Mouse (Mus musculus) forebrain, embryonic 13.5 days (tissue): Measurements from ENCODE around the gene Klhl32. TPM values are rescaled to one million over a fixed set of nuclear protein-coding genes. Genes with fewer than 3 reads are reported as not detected.

Source experiments
- ATAC-seq: fragments of 200-750 bp; cut with Nextera tagmentation; 2 replicates; pipeline ENCODE4 v1.8.0; 2017
- H3K27ac ChIP-seq: fragments of 300-500 bp; sonication (generic); 2 replicates; pipeline ENCODE4 v1.5.1; 2015; ENCODE audit warnings: inconsistent platforms, mild to moderate bottlenecking, moderate library complexity
- H3K27me3 ChIP-seq: fragments of 300-500 bp; sonication (generic); 2 replicates; pipeline ENCODE4 v1.6.1; 2015; ENCODE audit warnings: mild to moderate bottlenecking, inconsistent platforms
- H3K36me3 ChIP-seq: fragments of 300-500 bp; sonication (generic); 2 replicates; pipeline ENCODE4 v1.6.1; 2015; ENCODE audit warnings: mild to moderate bottlenecking, inconsistent platforms; ENCODE audit not compliant: poor library complexity, severe bottlenecking
- H3K4me1 ChIP-seq: fragments of 300-500 bp; sonication (generic); 2 replicates; pipeline ENCODE4 v1.6.1; 2015; ENCODE audit warnings: inconsistent platforms
- H3K4me2 ChIP-seq: fragments of 300-500 bp; sonication (generic); 2 replicates; pipeline ENCODE4 v1.6.1; 2015; ENCODE audit warnings: inconsistent platforms, mild to moderate bottlenecking, moderate library complexity
- H3K4me3 ChIP-seq: fragments of 300-500 bp; sonication (generic); 2 replicates; pipeline ENCODE4 v1.5.1; 2015; ENCODE audit warnings: mild to moderate bottlenecking, inconsistent platforms
- H3K9ac ChIP-seq: fragments of 300-500 bp; sonication (generic); 2 replicates; pipeline ENCODE4 v1.6.1; 2015; ENCODE audit warnings: mild to moderate bottlenecking, inconsistent platforms
- H3K9me3 ChIP-seq: fragments of 300-500 bp; sonication (generic); replicated peaks from 2 replicates; pipeline ENCODE4 v1.6.1; 2016; ENCODE audit warnings: inconsistent platforms
- WGBS: fragments of 180-500 bp; shearing (Covaris S2); methylation state at CpG from one replicate; pipeline ENCODE4 v1.1.7; 2015; 5-methylcytosine and 5-hydroxymethylcytosine counted together
- polyA plus RNA-seq: library from polyadenylated mRNA; unstranded; fragments of >200 nt; fragmentation: Nextera tagmentation; extraction: Ambion mirVana; gene quantifications from 2 replicates; pipeline ENCODE4 v1.2.1, GENCODE M21; 2015

Gene Klhl32
- polyA plus RNA-seq, 1 experiment from 2014 or later = 12.3 TPM

DNA sequence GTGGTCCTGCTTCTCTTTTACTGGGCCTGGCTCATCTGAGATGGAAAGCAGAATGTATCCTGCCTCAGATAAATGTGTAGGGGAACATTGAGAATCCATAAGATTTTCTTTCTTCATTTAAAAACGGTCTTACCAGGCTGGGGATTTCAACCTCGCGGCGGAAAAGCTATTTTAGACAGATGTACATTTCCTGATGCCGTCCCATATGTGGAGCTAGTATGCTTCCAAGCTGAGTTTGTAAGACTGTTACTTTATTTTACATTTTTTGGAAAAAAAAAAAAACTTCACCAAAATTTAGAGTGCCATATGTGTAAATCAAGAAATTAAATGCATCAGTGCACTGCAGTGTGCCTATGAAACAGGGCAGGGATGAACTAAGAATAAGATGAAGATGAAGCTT lies 5.4 kb downstream of the Klhl32 start:
- 95% methylated on average over 5 of the region's 5 CpGs for WGBS
- no peaks in the 10 kb centered on the region for H3K27me3 ChIP-seq
- no peak overlapping the region for H3K4me2 ChIP-seq
- H3K4me3 ChIP-seq = no peak overlapping the region
- peaks cover 28% of the 10 kb centered on the region for H3K4me1 ChIP-seq
- H3K36me3 ChIP-seq = no peaks in the 10 kb centered on the region
- ATAC-seq = no peak
- H3K9me3 ChIP-seq = no peaks in the 10 kb centered on the region
- H3K9ac ChIP-seq = no peak overlapping the region
- H3K27ac ChIP-seq = no peak overlapping the region

DNA sequence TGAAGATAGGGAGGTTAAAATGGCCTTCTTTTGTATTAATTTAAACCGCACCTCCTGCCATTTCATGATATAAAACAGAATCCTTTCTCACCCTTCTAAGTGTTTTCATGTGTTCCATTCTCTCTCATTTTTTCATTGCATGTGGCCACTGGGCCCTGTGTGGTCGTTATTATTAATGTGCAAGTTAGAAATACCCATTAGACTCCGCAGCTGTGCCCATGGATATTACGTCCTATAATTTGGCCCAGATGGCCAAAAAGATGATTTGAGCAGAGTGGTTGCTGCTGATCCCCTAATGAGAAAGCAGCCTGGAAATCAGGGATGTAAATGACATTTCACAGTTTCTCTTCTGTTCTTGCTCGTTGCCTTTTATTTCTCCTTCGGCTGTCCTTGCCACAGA lies 12.4 kb downstream of the Klhl32 start:
- H3K9me3 ChIP-seq = no peaks in the 10 kb centered on the region
- no peak overlapping the region for H3K27ac ChIP-seq
- H3K9ac ChIP-seq = no peak overlapping the region
- H3K36me3 ChIP-seq = no peaks in the 10 kb centered on the region
- no peaks in the 10 kb centered on the region for H3K27me3 ChIP-seq
- no peak for ATAC-seq
- H3K4me3 ChIP-seq = no peak overlapping the region
- WGBS = 55% methylated on average over 6 of the region's 6 CpGs
- 0 out of 2 replicates have a peak, but pooled peaks cover 8% of the 10 kb centered on the region for H3K4me1 ChIP-seq
- no peak overlapping the region for H3K4me2 ChIP-seq

DNA sequence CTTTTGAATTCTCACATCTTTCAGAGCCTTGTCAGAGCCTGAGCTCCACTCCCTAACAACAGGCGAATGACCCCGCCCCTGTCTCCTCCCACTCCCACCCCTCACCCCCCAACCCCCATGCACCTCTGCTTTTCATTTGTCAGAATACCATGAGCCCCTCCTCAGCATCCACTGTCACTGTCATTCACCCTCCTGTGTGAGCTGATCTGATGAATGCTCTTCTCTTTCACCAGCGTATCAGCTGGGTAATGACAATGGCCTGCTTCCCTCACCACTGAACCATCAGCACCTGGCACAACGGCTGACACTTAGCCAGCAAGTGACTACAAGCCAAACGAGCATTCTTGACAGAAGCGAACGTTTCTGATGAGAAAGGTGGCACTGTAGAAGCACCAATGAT lies 15.4 kb downstream of the Klhl32 start:
- no peaks in the 10 kb centered on the region for H3K36me3 ChIP-seq
- H3K27ac ChIP-seq = no peak overlapping the region
- H3K4me2 ChIP-seq = no peak overlapping the region
- H3K4me3 ChIP-seq = no peak overlapping the region
- WGBS = 40% methylated on average over 7 of the region's 7 CpGs
- no peak overlapping the region for H3K9ac ChIP-seq
- peak; percentile 57; the same call in 1 of the 2 replicates for ATAC-seq
- H3K9me3 ChIP-seq = no peaks in the 10 kb centered on the region
- no peaks in the 10 kb centered on the region for H3K27me3 ChIP-seq
- H3K4me1 ChIP-seq = 0 out of 2 replicates have a peak, but pooled peaks cover 8% of the 10 kb centered on the region

DNA sequence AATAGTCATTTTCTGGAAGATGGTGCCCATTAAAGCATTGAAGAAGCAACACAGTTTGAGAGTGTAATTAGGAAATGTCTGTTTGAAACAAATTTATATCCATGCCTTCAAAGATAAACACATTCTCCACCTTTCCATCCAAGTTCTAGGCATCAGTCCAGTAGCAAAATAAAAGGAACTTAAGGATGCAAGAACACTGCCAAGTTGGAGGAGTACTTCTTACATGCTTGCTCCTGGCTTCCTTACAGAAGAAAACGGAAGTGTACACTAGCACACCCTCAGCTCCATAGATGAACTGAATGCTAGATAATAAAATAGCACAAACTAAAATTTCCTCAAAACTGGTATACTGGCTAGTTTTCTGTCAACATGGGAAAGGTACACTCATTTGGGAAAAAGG lies 42.6 kb downstream of the Klhl32 start:
- Histone ChIP-seq H3K9ac (no peak overlapping the region), H3K27me3 (no peaks in the 10 kb centered on the region), H3K4me1 (no peaks in the 10 kb centered on the region), H3K27ac (no peak overlapping the region), H3K9me3 (no peaks in the 10 kb centered on the region), H3K4me3 (no peak overlapping the region), H3K4me2 (no peak overlapping the region), H3K36me3 (no peaks in the 10 kb centered on the region)
- 94% methylated on average over 1 of the region's 1 CpGs for WGBS
- ATAC-seq = no peak

DNA sequence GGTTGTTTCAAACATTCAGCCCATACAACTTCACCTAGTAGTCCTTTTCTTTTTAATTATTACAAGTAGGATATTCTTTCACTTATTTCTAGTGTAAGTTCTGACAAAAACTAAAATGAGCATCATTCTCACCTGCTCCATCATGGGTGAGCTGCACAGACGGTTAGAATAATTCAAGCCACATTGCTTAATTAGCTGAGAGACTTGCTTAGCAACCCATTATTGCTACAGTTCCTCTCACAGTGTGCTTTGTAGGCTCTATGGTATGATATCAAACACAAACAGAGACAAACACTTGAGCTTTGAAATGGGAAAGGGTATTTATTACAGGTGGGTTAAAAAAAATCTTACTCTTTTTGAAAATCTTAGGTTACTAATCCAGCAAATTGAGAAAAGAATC lies 49.0 kb downstream of the Klhl32 start:
- H3K36me3 ChIP-seq = no peaks in the 10 kb centered on the region
- no peaks in the 10 kb centered on the region for H3K27me3 ChIP-seq
- no peak overlapping the region for H3K9ac ChIP-seq
- peak; percentile 65; the same call in 1 of the 2 replicates for ATAC-seq
- no peak overlapping the region for H3K4me3 ChIP-seq
- H3K4me1 ChIP-seq = no peaks in the 10 kb centered on the region
- H3K4me2 ChIP-seq = no peak overlapping the region
- H3K9me3 ChIP-seq = no peaks in the 10 kb centered on the region
- no peak overlapping the region for H3K27ac ChIP-seq
- WGBS = 10% methylated on average over 1 of the region's 1 CpGs

DNA sequence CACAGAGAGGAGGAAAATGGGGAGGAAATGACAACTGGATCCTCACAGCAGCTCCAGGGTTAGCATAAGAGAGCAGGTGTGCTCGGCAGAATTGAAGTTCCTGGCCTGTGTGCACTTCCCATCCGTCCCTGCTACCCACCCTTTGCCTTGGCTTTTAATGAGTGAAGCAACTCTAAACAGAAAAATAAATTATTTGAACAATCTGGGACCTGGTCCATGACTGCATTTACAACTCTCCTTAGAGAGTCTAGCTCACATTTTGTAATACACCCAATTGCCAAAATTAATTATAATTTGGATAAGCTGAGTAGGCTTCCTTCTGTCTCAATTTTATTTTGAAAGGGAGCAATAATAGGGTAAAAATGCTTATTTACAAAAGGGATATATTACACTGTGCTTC lies 49.6 kb downstream of the Klhl32 start:
- Histone ChIP-seq H3K9me3 (no peaks in the 10 kb centered on the region), H3K4me2 (no peak overlapping the region), H3K9ac (no peak overlapping the region), H3K27me3 (no peaks in the 10 kb centered on the region), H3K27ac (no peak overlapping the region), H3K36me3 (no peaks in the 10 kb centered on the region), H3K4me3 (no peak overlapping the region), H3K4me1 (no peaks in the 10 kb centered on the region)
- peak; percentile 28; the same call in 1 of the 2 replicates for ATAC-seq
- 72% methylated on average over 2 of the region's 2 CpGs for WGBS

DNA sequence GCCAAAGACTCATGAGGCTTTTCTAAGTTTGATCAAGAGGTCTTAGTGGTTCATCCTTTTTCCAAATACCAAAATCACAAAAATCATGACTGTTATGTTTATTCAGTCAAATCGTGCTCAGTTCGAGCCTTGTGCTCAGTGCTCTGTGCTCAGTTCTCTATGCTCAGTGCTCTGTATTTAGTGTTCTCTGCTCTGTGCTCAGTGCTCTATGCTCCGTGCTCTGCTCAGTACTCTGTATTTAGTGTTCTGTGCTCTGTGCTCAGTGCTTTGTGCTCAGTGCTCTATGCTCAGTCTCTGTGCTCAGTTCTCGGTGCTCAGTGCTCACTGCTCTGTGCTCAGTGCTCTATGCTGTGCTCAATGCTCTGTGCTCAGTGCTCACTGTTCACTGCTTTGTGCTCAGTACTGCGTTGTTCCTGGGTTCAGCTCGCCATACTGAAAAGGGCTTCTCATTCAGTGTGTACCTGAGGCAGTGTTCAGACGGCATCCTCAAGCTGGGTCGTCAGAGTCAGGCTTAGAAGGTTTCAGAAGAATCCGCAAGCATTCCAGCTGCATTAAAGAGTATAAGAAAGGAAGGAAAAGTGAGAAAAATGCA lies 50.5 kb downstream of the Klhl32 start:
- Histone ChIP-seq H3K27me3 (no peaks in the 10 kb centered on the region), H3K9ac (no peak overlapping the region), H3K4me2 (no peak overlapping the region), H3K4me1 (no peaks in the 10 kb centered on the region), H3K36me3 (no peaks in the 10 kb centered on the region), H3K27ac (no peak overlapping the region), H3K4me3 (no peak overlapping the region), H3K9me3 (no peaks in the 10 kb centered on the region)
- peak; percentile 42; the same call in 1 of the 2 replicates for ATAC-seq
- 88% methylated on average over 9 of the region's 9 CpGs for WGBS

DNA sequence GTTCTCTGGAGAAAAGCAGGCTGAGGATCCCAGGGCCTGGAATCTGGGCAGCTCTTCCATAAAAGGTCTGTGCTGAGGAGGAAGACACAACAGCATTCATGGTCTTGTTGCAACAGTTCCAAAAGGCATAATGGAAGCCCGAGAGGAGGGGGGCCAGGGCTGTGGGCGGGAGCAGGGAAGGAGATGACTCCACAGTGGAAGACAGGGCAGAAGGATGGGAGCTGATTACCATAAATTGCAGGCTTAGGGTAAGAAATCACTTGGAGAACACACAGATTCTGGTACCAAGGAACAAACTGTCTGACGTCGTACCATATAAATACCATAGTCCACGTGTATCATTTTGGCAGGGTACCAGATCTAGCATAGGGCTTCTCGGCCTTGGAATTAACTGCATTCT lies 51.9 kb downstream of the Klhl32 start:
- Histone ChIP-seq H3K36me3 (no peaks in the 10 kb centered on the region), H3K4me2 (no peak overlapping the region), H3K4me1 (peaks cover 1% of the 10 kb centered on the region), H3K27me3 (no peaks in the 10 kb centered on the region), H3K27ac (no peak overlapping the region), H3K4me3 (no peak overlapping the region), H3K9ac (no peak overlapping the region), H3K9me3 (no peaks in the 10 kb centered on the region)
- 84% methylated on average over 6 of the region's 6 CpGs for WGBS
- ATAC-seq = no peak

DNA sequence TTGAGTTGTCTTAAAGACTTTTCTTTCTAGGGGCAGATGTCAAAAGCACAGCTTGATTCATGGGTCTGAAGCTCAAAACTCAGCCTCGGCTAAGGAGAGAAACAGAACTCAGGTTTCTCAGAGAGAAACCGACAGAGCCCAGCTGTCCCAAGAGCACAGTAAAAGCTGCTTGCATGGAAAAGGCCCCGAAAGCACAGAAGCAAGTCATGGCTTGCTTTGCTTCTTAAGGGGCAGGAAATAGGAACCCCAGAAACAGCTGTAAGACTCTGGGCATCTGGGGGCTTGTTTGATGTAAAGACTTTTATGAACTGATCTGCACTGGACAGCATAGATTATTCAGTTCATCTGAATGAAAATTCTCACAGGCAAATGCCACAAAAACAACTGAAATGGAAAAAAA lies 53.1 kb downstream of the Klhl32 start:
- Histone ChIP-seq H3K27me3 (no peaks in the 10 kb centered on the region), H3K4me3 (no peak overlapping the region), H3K4me1 (peaks cover 10% of the 10 kb centered on the region), H3K4me2 (no peak overlapping the region), H3K36me3 (no peaks in the 10 kb centered on the region), H3K9ac (no peak overlapping the region), H3K27ac (no peak overlapping the region), H3K9me3 (no peaks in the 10 kb centered on the region)
- 79% methylated on average over 3 of the region's 3 CpGs for WGBS
- ATAC-seq = no peak

DNA sequence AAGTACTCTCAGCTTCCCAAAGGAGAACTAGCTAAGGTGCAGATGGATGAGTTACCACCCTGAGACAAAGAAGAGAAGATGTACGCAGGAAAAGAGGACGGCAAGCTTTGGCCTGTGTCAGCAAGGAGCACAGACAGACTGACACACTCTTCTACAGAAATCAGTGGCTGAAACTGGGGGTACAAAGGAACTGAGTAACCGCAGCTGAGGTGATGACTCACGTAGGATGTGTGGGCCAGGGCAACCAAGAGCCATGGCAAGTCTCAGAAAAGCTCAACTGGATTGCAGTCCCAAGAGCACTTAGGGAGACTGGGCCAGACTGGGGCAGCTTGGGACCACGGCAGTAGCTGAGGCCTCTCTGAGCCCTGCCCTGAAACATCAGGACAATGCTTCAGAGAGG lies 53.6 kb downstream of the Klhl32 start:
- Histone ChIP-seq H3K27ac (no peak overlapping the region), H3K4me3 (no peak overlapping the region), H3K9me3 (no peaks in the 10 kb centered on the region), H3K4me1 (peaks cover 16% of the 10 kb centered on the region), H3K36me3 (no peaks in the 10 kb centered on the region), H3K9ac (no peak overlapping the region), H3K4me2 (no peak overlapping the region), H3K27me3 (no peaks in the 10 kb centered on the region)
- 86% methylated on average over 5 of the region's 5 CpGs for WGBS
- no peak for ATAC-seq

DNA sequence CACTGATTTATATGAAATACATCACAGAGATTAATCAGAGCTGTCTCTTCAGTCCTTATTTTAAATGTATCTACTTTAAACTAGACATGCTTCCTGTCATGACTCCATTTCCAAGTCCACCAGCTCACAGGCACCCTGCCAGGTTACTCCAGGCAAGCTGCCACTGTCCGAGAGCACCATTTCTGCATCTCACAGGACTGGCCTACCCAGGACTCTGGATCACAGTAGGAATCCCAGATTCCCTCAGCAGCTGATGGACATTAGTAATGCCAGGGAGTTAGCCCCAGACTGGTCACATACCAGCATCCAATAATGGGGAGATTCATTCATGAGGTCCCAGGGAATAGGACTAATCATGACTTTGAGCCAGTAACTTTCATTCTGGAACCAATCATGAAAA lies 54.7 kb downstream of the Klhl32 start:
- Histone ChIP-seq H3K27ac (no peak overlapping the region), H3K4me3 (no peak overlapping the region), H3K4me2 (no peak overlapping the region), H3K9ac (no peak overlapping the region), H3K4me1 (peaks cover 17% of the 10 kb centered on the region), H3K27me3 (no peaks in the 10 kb centered on the region), H3K9me3 (no peaks in the 10 kb centered on the region), H3K36me3 (no peaks in the 10 kb centered on the region)
- ATAC-seq = no peak
- WGBS = 74% methylated on average over 1 of the region's 1 CpGs

DNA sequence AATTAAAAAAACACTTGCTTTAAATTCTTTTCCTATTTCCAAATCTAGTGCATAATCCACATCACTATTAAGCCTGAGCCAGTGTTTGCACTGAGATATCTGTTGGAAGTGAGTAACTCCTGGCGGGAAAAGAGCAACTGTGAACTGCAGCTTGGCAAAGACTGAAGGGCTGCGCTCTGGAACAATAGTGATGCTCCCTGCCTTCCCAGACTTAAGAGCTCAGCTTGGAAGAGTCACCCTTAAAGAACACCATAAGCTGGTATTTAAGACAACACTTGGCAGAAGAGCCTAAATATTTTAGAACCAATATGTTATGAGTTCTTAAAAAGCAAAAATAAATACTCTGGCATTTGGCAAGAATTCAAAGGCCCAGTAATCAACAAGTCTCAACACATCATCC lies 55.7 kb downstream of the Klhl32 start:
- Histone ChIP-seq H3K27ac (no peak overlapping the region), H3K27me3 (no peaks in the 10 kb centered on the region), H3K36me3 (no peaks in the 10 kb centered on the region), H3K4me3 (no peak overlapping the region), H3K9ac (no peak overlapping the region), H3K9me3 (no peaks in the 10 kb centered on the region), H3K4me2 (no peak overlapping the region), H3K4me1 (peaks cover 17% of the 10 kb centered on the region)
- WGBS = 75% methylated on average over 2 of the region's 2 CpGs
- ATAC-seq = no peak

DNA sequence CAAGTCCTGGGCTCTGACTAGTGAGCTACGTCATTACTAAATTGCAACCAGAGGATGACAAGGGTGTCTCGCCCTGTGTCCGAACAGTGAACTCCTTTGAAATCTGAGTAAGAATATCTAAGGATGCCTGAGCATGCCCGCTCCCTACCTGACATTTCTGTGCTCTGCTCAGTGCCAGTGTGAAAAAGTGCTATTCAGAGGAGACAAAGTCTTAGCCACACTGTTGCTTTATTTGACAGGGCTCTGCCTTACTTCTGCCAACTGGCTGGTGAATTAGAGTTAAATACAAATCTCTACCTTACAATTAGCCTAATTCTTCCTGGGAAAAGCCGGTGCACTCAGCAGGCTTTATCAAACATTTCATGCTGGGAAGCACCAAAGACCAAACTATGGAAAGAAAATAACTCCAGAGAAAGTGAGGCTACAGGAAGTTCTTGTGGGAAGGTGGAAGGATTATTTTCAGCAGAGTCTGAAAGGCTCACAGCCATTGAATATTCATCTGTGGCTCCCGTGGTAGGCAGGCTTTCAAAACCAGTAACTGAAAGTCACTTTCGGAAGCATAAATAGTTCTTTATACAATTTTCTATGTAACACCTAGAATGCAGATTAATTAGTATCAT lies 57.1 kb downstream of the Klhl32 start:
- Histone ChIP-seq H3K4me1 (peaks cover 17% of the 10 kb centered on the region), H3K27ac (no peak overlapping the region), H3K4me2 (no peak overlapping the region), H3K9ac (no peak overlapping the region), H3K9me3 (no peaks in the 10 kb centered on the region), H3K4me3 (no peak overlapping the region), H3K36me3 (no peaks in the 10 kb centered on the region), H3K27me3 (no peaks in the 10 kb centered on the region)
- WGBS = 17% methylated on average over 7 of the region's 7 CpGs
- peak; percentile 28; the same call in 1 of the 2 replicates for ATAC-seq
